Mouse (Mus musculus) Patski (cell line): ENCODE measurements at regions not wholly inside any gene's neighbourhood (a gene's known extent, or its start where the extent isn't known, plus 50 kb on each side); places are given as distances from the start of the nearest gene placed in this dataset.

Experiments
- ATAC-seq: fragments of 100-300 bp; one replicate; pipeline ENCODE4 v1.8.0; 2021
- CTCF ChIA-PET: fragments of 350-600 bp; sonication (Branson Sonifier 250); formaldehyde crosslinking; loops from one replicate; lab custom pipeline; 2022; ENCODE audit warnings: inconsistent platforms; lab: Charles Lee
- POLR2A ChIA-PET: fragments of 350-600 bp; sonication (Branson Sonifier 250); formaldehyde crosslinking; loops from one replicate; lab custom pipeline; 2022; ENCODE audit warnings: antibody characterized with exemption, inconsistent platforms; lab: Charles Lee
- DNase-seq: peaks from one replicate; pipeline ENCODE4 v3.0.0-alpha.2; 2011; ENCODE audit warnings: low read depth, low spot score
- H3K27me3 ChIP-seq: fragments of 371-371 bp; one replicate; pipeline ENCODE4 v1.5.1; 2021
- CTCF ChIP-seq: fragments of 100-300 bp; IDR thresholded peaks from one replicate; pipeline ENCODE4 v1.5.1; 2021
- in situ Hi-C: fragments of 300-500 bp; cut with MboI; formaldehyde crosslinking; loops from 3 replicates; pipeline ENCODE4 v1.11.1; 2018; ENCODE audit warnings: low pct_unique_long_range_greater_than_20kb, mixed read lengths

DNA sequence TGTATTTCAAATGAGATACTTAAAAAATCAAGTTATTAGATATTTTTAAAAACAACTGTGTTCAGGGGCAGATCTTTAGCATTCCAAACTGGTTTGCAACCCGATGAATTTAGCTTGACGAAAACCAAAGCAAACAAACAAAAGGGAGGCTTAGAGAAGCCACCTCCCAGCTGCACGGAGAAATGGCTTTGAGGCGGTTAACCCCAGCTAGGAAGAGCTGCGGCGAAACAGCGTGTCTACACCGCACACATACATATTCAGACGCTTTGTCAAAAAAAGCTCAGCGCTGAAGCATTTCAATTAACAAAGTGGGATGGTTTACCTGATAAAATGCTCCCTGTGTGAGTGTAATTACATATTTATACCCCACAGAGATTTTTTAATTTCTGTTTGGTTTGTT lies 123.0 kb upstream of the Ap5m1 start:
- TF ChIP-seq CTCF, result no peak
- POLR2A ChIA-PET, result no interaction called here
- CTCF ChIA-PET, result no interaction called here
- peaks cover 16% of the 10 kb centered on the region for H3K27me3 ChIP-seq
- ATAC-seq (no peak), DNase-seq (no peak)
- in situ Hi-C loops, result no loop called here

DNA sequence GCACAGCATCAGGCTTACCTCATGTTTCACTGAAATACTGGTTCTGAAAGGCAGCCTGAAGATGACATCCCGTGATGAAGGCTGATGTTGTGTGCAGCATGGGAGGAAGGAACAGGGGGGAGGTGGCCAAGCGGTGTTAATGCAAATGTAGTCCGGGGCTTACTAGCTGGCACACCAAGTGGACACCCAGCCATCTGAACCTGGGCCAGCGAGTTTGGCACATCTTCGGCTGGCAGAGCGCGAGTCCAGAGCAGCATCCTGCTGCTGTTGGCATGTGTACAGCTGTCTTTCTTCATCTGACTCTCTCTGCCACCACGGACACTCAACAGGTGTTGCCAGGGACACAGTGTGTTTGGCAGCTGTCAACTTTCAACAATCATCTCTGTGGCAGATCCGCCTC lies 135.0 kb upstream of the Ap5m1 start:
- ATAC-seq (no peak), DNase-seq (no peak)
- no peak for TF ChIP-seq CTCF
- peaks cover 24% of the 10 kb centered on the region for H3K27me3 ChIP-seq
- CTCF ChIA-PET, result no interaction called here
- in situ Hi-C loops, result no loop called here
- POLR2A ChIA-PET, result interaction anchor here (0.6 kb wide), 1 partner anchor 14 kb away, joined by 5 read pairs; no protein-coding TSS in a partner anchor

DNA sequence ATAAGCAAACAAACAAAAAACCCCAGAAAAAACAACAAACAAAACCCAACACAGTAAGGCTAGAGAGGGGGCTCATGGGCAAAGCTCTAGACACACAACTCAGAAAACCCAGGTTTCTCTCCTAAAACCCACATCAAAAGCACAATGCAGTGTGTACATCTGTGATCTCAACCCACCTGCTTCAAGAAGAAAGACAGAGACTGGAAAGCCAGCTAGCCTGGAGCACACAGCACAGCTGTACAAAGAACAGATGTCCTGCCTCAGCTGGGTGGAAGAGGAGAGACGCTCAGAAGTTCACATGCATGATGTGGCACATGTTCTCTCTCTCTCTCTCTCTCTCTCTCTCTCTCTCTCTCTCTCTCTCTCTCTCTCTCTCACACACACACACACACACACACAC lies 140.0 kb upstream of the Ap5m1 start:
- no peak for ATAC-seq
- H3K27me3 ChIP-seq, result peaks cover 16% of the 10 kb centered on the region
- DNase-seq, result no peak
- ChIA-PET POLR2A (no interaction called here), CTCF (no interaction called here)
- TF ChIP-seq CTCF, result no peak
- in situ Hi-C loops, result no loop called here

DNA sequence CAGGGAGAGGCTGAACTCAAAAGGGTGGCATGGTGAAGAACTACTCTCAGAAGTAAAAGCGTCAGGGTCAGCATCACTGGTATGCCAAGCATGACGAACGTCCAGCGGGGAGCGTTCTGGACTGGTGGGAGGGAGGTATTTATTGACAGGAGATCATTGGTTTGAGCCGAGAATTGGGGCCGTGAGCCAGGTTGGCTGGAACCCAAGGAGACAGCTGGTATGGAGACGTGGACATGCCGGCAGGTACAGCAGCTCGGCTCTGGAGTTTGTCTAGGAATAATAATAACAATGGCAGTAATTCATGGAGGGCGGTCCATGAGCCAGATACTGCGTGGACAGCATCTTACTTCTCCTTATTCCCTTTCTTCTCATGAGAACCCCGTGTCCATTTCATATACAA lies 156.5 kb upstream of the Ap5m1 start:
- in situ Hi-C loops, result no loop called here
- POLR2A ChIA-PET, result interaction anchor here (0.6 kb wide), 1 partner anchor 30 kb away, joined by 3 read pairs; no protein-coding TSS in a partner anchor
- DNase-seq (no peak), ATAC-seq (no peak)
- peaks cover 24% of the 10 kb centered on the region for H3K27me3 ChIP-seq
- TF ChIP-seq CTCF, result no peak
- CTCF ChIA-PET, result no interaction called here

DNA sequence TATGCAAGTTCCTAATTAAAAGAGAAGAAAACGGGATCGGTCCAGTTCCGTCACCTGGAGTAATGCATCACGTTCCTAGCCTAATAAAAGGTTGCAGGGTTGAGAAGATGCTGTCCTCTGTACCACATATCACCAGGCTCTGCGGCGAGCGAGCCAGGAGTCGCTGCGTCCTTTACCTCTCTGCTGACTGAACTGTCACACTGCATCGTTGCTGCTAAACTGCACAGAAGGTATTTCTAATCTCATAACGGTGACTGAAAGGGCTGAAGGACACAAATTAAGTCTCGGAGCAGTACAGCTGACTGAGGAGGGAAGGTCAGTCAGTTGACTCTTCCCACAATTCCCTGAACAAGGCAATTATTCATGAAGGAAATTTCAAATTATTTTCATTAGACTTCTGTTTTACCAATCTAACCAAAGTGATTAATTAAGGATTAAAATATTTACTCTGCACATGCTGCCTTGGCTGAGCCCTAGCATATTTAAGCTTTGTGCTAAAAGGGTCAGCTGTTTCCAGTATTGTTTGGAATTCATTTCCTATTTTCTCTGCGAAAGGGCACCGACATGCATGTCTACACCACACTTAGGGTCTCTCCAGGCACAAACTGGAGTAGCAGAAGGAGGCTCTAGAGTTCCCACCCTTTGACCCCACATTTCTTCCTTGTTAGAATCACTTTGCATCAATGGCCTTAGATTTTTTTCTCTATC lies 157.8 kb upstream of the Ap5m1 start:
- POLR2A ChIA-PET, result no interaction called here
- no peak for ATAC-seq
- TF ChIP-seq CTCF, result no peak

DNA sequence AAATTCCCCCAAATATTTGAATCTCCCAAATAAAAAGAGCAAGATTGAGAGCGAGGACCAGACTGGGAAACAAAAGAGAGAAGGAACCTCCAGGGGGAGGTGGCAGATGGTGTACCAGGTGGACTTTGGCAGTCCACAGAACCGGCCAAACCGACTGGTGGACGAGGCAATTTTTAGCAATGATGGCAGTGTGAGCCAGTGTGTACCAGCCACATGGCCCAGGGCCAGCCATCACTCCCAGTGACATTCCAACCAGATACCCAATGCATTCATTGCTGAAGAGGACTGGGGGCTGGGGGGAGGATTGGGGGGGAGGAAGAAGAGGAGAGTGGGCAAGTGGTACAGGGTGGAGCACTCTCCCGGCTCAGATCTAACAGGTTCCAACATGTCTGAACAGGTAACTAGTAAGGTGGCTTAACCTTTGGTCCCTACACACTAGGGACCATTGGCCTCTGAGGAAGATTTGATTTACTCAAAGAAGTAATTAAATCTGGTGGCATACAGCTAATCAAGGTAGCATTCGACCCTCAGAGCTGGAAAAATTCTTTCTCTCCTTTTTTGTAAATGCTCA lies 158.4 kb upstream of the Ap5m1 start:
- CTCF ChIA-PET, result no interaction called here
- TF ChIP-seq CTCF, result no peak
- H3K27me3 ChIP-seq, result peaks cover 23% of the 10 kb centered on the region
- ATAC-seq (no peak), DNase-seq (no peak)
- in situ Hi-C loops, result no loop called here
- POLR2A ChIA-PET, result no interaction called here

More for the DNA sequence above, 157.8 kb upstream of the Ap5m1 start:
- in situ Hi-C loops, result no loop called here
- peaks cover 23% of the 10 kb centered on the region for H3K27me3 ChIP-seq
- CTCF ChIA-PET, result no interaction called here
- DNase-seq, result no peak

DNA sequence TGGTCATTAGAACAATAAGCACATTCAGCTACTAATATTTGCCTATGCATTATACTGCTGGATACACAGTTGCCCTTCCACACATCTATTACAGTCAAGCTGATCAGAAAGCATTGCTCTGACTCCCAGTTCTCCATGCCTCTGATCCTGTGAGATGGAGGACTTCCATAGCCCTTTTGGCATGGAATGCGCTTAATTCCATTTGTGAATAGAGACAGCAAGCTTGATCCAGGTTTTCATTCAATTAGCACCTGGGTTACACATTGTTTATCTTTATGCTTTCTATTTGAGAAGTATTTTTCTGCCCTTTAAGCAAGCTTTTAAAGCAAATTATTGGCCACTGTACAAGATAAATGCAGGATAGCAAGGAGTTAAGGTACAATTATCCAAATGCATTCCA lies 158.9 kb upstream of the Ap5m1 start:
- POLR2A ChIA-PET, result no interaction called here
- in situ Hi-C loops, result no loop called here
- ATAC-seq, result no peak

DNA sequence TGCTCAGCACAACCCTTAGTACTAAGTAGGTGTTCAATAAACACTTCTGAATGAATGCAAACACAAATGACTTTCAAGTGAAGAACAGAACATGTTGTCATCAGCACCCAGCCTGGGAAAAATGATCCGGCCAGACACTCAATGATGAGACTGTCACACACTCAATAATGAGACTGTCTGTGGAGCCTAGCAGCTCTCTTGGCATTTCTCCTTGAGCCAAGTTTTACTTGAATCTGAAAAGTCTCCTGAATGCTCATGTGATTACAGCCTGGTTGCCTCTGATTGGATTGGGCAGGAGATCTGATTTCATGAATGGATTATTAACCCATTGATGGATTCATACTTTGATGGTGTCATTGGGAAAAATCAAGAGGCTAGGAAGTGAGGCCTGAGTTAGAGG lies 161.3 kb upstream of the Ap5m1 start:
- no peak for ATAC-seq
- TF ChIP-seq CTCF, result no peak
- in situ Hi-C loops, result no loop called here
- no peak for DNase-seq
- POLR2A ChIA-PET, result no interaction called here
- H3K27me3 ChIP-seq, result peaks cover 26% of the 10 kb centered on the region
- CTCF ChIA-PET, result interaction anchor here (1.0 kb wide), 1 partner anchor 12 kb away, joined by 3 read pairs; no protein-coding TSS in a partner anchor

More for the DNA sequence above, 158.9 kb upstream of the Ap5m1 start:
- peaks cover 23% of the 10 kb centered on the region for H3K27me3 ChIP-seq
- no peak for TF ChIP-seq CTCF
- no peak for DNase-seq
- CTCF ChIA-PET, result no interaction called here

DNA sequence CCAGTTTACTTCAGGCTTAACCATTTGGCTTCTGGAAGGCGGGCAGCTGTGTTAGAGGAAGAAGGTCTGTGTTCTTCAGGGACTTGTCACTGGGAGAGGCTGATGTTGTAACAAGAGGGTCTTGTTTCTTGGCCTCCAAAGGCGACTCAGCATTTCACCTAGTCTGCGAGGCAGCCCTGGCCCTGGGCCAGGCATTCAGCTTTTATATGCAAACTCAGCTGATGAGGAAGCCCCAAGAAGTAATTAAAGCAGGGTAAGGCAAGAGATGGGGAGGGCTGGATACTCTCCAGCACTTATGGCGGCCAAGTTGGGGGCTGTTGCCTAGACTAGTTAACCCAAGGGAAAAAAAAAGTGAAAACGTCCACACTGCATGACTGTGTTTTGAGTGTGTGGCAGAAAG lies 162.4 kb upstream of the Ap5m1 start:
- TF ChIP-seq CTCF, result no peak
- no peak for ATAC-seq
- in situ Hi-C loops, result no loop called here
- peaks cover 24% of the 10 kb centered on the region for H3K27me3 ChIP-seq
- ChIA-PET POLR2A (interaction anchor here (0.6 kb wide), 2 partner anchors 30 to 41 kb away, joined by 3 to 4 read pairs; no protein-coding TSS in a partner anchor), CTCF (interaction anchor here (1.0 kb wide), 1 partner anchor 11 kb away, joined by 3 read pairs; no protein-coding TSS in a partner anchor)
- no peak for DNase-seq

DNA sequence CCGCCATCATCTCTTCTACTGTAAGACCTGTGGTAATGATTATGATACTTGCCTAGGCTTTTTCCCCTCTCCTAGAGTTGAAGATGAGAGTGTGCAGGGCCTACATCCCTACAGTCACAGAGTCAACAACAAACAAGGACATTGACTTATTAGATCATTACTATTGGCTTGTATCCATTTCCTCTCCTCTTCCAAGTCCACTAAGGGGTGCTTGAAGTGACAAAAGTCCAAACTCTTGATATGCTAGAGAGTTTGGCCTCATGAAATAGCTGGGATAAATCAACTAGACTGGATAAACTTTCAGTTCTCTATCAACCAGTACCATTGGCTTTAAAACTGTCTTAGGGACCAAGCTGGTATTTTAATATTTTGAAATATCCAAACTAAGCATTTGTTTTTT lies 165.7 kb upstream of the Ap5m1 start:
- DNase-seq (no peak), ATAC-seq (no peak)
- no peak for TF ChIP-seq CTCF
- POLR2A ChIA-PET, result no interaction called here
- in situ Hi-C loops, result no loop called here
- CTCF ChIA-PET, result interaction anchor here (1.1 kb wide), 1 partner anchor 27 kb away, joined by 3 read pairs; no protein-coding TSS in a partner anchor
- peaks cover 9% of the 10 kb centered on the region for H3K27me3 ChIP-seq

DNA sequence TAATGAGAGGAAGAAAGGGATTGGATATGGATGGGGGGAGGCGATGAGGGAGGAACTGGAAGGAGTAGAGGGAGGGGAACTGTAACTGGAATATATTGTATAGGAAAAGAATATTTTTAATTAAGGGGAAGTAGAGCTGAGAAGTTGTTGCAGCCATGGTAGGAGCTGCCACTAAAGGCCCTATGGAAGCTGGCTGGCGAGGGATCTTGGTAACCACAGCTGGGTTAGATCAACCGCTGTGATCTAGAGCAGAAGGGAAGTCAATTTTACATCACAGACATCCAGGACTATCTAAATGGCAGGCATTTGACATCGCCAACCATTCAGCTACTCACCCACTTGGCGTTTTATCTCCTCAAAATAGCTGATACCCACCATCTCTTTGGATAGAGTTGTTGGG lies 168.8 kb upstream of the Ap5m1 start:
- in situ Hi-C loops, result no loop called here
- TF ChIP-seq CTCF, result no peak
- H3K27me3 ChIP-seq, result peaks cover 26% of the 10 kb centered on the region
- no peak for DNase-seq
- CTCF ChIA-PET, result interaction anchor here (1.7 kb wide), 1 partner anchor 10 kb away, joined by 4 read pairs; no protein-coding TSS in a partner anchor
- POLR2A ChIA-PET, result no interaction called here
- no peak for ATAC-seq
